Mouse (Mus musculus) spleen, adult 2 months (tissue): ENCODE measurements around the gene Uqcr10.

Experiments used
- CTCF ChIP-seq: fragments of 200-500 bp; IDR thresholded peaks from 2 replicates; pipeline ENCODE4 v1.5.1; 2011; ENCODE audit warnings: mild to moderate bottlenecking, inconsistent platforms; ENCODE audit not compliant: insufficient read depth, insufficient read length, insufficient replicate concordance; ENCODE audit errors: extremely low read depth
- POLR2A ChIP-seq: fragments of 200-500 bp; IDR thresholded peaks from 2 replicates; pipeline ENCODE4 v1.6.1; 2011; ENCODE audit warnings: low read depth, low read length, inconsistent platforms

DNA sequence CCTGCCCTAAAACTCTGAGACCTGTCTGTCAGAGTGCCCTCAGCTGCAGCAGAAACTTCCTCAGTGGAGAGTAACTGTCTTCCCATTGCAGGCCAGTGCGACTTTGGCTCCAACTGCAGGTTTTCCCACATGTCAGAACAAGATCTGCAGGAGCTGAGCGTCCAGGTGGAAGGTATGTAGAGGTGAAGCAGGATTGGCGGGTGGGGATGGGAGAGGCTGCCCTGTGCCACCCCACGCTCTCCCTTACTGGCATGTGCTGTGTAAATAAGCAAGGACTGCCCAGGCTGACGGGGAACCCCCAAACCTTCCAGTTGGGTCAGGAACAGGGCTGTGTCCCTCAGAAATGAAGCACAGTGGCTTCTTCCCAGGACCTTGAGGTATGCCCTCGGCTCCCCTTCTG is 26.0 kb upstream of the Uqcr10 start:
- TF ChIP-seq POLR2A (no peak), CTCF (no peak)
